Mouse (Mus musculus) layer of hippocampus, postnatal 10 days (tissue): ENCODE measurements around the gene Gm17545. TPM values are rescaled to one million over a fixed set of nuclear protein-coding genes. Genes with fewer than 3 reads are reported as not detected.
"Not testable (repeated sequence)": the region's sequence is repeated elsewhere in the genome, so short reads cannot be mapped to it uniquely, and the experiment has no call there.

Source experiments
- DNase-seq, 2 experiments: peaks; one replicate each; pipeline ENCODE4 v3.0.0; 2021; ENCODE audit warnings: low spot score in 2 of 2
- long read RNA-seq: library from polyadenylated mRNA; stranded (forward); transcript quantifications from one replicate; pipeline ENCODE4 v2.0.0, GENCODE M21; 2023
- total RNA-seq, 2 experiments: library from RNA; stranded (reverse); gene quantifications; 2 replicates each; pipeline ENCODE4 v1.2.3; 2021

Gene Gm17545
- not detected for total RNA-seq
- long read RNA-seq, partial matches to known transcripts, result 0 of 3 reads
- long read RNA-seq, other reads (novel, unspliced or antisense), result 3 of 3 reads

GRCm38 (mm10) chr9:22453990-22454389 lies at the start of gene Gm17545:
Gm17545 (plus strand) TSS chr9:22454290.
- DNase-seq, result not testable (repeated sequence)

GRCm38 (mm10) chr9:22405414-22405813 lies 48.7 kb upstream of the Gm17545 start:
- no peak for DNase-seq

- DNase-seq, result not testable (repeated sequence)
Observed at GRCm38 (mm10) chr9:22407633-22408032, 46.5 kb upstream of the Gm17545 start.

DNA sequence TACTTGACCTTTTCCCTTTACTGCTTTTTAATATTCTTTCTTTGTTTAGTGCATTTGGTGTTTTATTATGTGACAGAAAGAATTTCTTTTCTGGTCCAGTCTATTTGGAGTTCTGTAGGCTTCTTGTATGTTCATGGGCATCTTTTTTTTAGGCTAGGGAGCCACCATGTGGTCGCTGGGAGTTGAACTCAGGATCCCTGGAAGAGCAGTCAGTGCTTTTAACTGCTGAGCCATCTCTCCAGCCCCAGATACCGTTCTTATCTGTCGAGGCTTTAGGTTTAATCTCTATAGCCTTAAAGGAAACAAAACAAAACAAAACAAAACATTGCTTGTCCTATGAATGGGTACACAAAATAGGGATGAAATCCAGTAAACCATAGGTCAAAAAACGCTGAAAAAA lies 45.7 kb upstream of the Gm17545 start:
- not testable (repeated sequence) for DNase-seq

DNA sequence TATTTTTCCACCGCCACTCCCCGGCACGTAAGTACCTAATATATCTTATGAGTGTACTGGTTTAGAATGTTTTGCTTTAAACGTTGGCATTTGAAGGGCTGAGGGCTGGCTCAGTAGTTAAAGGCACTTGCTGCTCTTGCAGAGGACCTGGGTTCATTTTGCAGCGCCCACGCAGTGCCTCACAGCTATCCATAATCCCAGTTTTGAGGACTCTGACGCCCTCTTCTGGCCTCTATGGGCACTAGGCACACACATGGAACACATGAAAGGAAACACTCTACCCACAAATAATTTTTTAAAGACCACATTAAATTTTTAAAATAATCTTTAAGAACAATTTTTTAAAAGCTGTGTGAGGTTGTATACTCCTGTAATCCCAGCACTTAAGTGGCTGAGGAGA lies 44.6 kb upstream of the Gm17545 start:
- DNase-seq, result no peak

DNA sequence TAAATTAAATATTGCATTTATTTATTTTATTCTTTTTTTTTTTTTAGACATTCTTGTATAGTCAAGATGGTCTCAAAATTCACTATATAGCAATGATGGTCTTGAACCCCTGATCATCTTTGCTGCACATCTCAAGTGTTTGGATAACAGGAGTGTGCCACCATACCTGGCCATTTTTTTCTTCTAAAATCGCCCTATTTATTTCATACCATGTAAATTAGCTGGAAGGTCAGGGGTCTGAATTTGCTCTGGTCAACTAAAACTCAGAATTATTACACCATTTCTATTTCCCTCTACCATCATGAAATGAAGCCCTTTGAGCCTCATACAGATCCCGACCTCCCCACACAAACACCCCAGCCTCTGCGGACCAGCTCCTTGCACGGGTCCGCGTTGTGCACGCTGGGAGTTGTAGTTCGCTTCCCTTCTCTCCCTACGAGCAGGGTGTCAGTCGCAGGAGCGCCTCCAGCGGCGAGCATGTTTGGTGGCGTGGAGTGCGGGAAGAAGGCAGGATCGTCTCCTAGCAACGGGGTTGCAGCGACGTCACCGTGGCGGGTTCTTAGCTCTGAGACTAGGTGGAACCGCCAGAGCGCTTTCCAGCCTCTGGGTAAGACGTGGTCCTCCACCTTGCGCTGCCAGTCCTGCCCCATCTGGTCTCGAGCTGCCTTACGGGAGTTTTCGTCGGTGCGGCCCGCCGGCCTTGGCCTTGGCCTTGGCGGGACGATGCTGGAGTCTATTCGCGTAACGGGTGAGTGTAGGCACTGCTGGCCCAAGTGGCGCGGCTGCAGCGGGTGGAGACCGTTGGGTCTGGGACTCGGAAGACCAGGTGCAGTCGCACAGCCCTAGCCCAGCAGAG lies 42.9 kb upstream of the Gm17545 start, which contains the start of gene 9530077C05Rik:
Gene 9530077C05Rik (plus strand): TSS at position 512 of the 856 bp plus-strand sequence.
- DNase-seq, result peak; percentile 98

DNA sequence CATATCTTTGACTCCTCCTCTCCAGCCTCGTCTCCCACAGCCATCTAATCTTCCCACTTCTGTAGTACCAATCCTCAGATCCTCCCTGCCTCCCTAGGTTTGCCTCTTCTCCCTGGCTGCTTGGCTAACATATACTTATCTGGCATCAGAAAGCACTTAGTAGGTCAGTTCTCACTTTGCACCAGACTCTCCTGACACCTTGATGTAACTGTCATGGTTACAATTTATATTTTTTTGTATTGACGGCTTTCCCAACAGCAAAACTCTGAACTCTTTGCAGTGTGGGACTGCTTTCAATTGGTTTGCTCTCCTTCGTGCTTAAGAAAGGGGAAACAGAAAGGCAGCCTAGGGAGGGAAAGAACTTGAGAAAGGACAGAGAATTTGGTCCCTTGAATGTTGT lies 37.9 kb upstream of the Gm17545 start:
- DNase-seq, result no peak

GRCm38 (mm10) chr9:22417547-22417946 lies 36.5 kb upstream of the Gm17545 start:
- no peak for DNase-seq

DNA sequence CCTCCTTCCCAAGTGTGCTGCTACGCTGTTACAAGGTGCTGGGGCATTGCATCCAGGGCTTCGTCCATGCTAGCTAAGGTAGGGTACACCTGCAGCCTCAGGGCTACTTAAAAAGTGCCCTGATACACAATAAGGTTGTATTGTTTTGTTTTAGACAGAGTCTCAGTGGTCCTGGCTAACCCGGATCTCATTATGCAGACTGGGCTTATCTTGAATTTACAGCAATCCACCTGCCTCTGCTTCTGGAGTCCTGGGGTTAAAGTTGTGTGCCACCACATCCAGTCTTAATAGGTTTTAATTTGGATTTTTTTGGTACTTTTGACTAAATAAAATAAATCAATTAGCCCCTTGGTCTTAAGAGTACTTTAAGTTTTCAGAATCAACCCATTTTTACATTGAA lies 34.2 kb upstream of the Gm17545 start:
- no peak for DNase-seq

- DNase-seq, result no peak
Observed at GRCm38 (mm10) chr9:22420491-22420890, 33.6 kb upstream of the Gm17545 start.

- DNase-seq, result no peak
Observed at GRCm38 (mm10) chr9:22422559-22422958, 31.5 kb upstream of the Gm17545 start.

DNA sequence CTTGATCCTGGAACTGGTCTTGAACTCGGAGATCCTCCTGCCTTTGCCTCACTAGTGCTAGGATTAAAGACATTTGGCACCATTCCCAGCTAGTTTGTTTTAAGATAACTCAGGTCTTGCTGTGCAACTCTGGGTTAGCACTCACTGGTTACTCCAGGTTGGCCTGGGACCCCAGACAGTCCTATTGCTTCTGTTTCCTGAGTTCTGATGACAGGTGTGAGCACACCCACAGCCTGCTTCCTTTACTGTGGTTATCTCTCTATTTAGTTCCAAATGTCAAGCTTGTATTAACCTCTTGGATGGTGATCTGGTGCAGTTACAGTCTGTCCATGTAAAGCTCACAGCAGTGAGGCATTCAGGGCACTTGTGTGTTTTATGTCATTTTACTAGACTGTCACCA lies 30.6 kb upstream of the Gm17545 start:
- no peak for DNase-seq

GRCm38 (mm10) chr9:22424196-22424595 lies 29.9 kb upstream of the Gm17545 start:
- DNase-seq, result no peak

- no peak for DNase-seq
Observed at GRCm38 (mm10) chr9:22424719-22425118, 29.4 kb upstream of the Gm17545 start.

GRCm38 (mm10) chr9:22428028-22428665 lies 25.9 kb upstream of the Gm17545 start:
- no peak for DNase-seq

DNA sequence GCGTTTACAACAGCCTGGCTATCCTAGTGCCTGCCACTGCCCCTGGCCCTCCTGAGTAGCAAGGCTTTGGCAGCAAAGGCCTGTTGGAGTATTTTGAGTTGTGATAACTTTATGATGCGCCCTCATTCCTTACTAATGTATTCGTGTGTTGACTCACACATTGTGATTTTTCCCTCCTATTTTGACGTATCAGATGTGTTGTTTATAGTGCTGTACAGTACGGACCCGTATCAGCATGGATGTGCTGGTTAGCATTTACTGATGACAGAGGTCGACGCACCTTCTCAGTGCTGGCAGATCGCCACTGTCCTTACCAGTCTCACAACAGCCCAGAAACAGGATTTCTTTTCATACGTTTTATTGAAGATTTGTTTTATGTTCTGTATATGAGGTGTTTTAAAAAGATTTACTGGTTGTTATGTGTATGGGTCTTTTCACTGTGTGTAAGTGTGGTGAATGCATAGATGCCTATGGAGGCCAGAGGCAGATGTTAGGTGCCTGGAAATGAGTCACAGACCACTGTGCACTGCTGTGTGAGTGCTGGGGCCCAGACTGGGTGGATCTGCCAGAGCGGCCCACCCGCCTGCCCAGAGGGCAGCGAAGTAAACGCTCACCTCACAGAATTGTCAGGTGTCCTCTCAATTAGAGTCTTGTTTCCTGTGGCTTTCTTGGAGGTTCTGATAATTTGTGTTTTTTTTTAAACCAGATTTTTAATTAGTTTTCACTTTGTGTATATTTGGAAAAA lies 25.3 kb upstream of the Gm17545 start:
- no peak for DNase-seq

GRCm38 (mm10) chr9:22429533-22430241 lies 24.4 kb upstream of the Gm17545 start:
- DNase-seq, result no peak

DNA sequence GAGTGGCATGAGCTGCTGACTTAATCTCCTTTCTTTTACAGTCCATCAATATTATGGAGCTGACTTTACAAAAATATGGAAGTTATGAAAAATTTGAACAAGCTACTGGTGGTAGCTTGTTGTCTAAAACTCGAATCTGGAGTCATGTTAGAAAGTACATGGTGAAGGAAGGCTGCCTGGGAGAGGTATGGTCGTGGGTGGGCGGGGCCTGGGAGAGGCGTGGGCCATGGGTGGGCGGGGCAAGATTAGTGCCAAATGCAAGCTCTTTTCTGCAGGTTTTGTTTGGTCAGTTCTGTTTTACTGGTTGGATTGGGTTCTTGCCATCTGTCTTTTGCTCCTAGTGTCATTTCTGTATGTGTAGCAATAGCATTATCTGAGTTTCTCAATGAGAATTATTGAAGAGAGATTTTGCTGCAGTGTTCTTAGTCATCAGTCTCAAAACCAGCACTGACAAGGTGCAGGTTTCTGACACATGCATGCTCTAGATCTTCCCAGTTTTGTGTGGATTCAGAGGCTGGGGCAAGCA lies 23.7 kb upstream of the Gm17545 start:
- no peak for DNase-seq

DNA sequence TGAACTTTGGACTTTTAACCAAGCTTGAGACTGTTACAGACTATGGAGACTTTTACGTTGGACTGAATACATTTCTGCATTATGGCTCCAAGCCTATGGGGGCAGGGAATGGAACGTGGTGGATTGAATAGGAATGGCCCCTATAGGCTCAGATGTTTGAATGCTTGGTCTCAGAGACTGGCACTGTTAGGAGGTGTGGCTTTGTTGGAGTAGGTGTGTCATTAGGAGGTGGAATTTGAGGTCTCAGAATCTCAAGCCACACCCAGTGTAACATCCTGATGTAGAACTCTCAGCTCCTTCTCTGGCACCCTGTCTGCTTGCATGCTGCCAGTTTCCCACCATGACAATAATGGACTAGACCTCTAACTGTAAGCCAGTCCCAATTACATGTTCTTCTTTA lies 20.9 kb upstream of the Gm17545 start:
- DNase-seq, result no peak

DNA sequence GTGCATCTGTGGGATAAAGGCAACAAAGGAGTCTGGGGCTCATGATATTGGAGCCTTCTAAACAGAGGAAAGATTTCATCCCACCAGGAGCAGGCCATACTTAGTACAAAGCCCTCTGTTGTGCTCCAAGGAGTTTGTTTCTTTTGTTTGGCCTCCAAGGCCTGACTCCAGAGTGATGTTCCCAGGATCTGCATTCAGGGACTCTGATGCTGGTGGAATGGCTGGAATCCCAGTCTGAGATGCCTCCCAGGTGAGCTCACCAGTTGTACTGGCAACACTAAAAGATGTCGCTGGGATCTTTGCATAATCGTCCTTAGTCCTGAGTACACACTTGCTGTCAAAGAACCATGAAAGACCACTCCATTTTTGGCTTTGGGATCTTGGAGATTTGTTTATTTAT lies 20.0 kb upstream of the Gm17545 start:
- DNase-seq, result no peak

DNA sequence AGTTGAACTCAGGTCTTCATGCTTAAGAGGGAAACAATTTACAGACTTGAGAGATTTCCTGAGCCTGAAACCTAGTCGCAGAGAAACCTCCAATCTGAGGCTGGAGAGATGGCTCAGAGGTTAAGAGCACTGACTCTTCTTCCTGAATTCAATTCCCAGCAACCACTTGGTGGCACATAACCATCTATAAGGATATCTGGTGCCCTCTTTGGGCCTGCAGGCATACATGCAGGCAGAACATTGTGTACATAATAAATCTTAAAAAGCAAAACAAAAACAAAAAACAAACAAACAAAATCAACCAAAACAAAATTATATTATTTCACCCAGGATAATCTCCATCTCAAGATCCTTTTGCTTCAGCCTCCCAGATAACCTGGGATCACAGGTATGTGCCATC lies 15.3 kb upstream of the Gm17545 start:
- no peak for DNase-seq
